Mouse (Mus musculus) small intestine, adult 2 months (tissue): ENCODE data around the gene Plin2.
"Not testable (repeated sequence)": the region's sequence is repeated elsewhere in the genome, so short reads cannot be mapped to it uniquely, and the experiment has no call there.

Experiments
- CTCF ChIP-seq: fragments of 200-500 bp; IDR thresholded peaks from 2 replicates; pipeline ENCODE4 v1.5.1; 2012; ENCODE audit warnings: low read depth, mild to moderate bottlenecking, control low read depth, inconsistent platforms, low read length, moderate library complexity, mixed read lengths; ENCODE audit not compliant: insufficient replicate concordance, insufficient read length; ENCODE audit errors: extremely low read depth
- POLR2A ChIP-seq: fragments of 200-500 bp; IDR thresholded peaks from 2 replicates; pipeline ENCODE4 v1.6.1; 2012; ENCODE audit warnings: low read depth, mild to moderate bottlenecking, control low read depth, inconsistent platforms, low read length, moderate library complexity

GRCm38 (mm10) chr4:86674739-86675138 is 4.9 kb upstream of the Plin2 start:
- not testable (repeated sequence) for TF ChIP-seq CTCF, POLR2A
